Mouse (Mus musculus) kidney, postnatal 0 days (tissue): ENCODE results near the gene Oas1c. TPM values are rescaled to one million over a fixed set of nuclear protein-coding genes. Genes with fewer than 3 reads are reported as not detected.

Source experiments
- ATAC-seq: fragments of 200-750 bp; cut with Nextera tagmentation; replicated peaks from 2 replicates; pipeline ENCODE4 v1.8.0; 2017; ENCODE audit warnings: low read depth, moderate number of reproducible peaks, moderate TSS enrichment, moderate library complexity; ENCODE audit not compliant: low FRiP score
- DNase-seq: peaks from one replicate; pipeline ENCODE4 v3.0.0-alpha.2; 2016; ENCODE audit warnings: low spot score
- H3K27ac ChIP-seq: fragments of 300-500 bp; sonication (generic); 2 replicates; pipeline ENCODE4 v1.5.1; 2014; ENCODE audit warnings: mild to moderate bottlenecking
- H3K27me3 ChIP-seq: fragments of 300-500 bp; sonication (generic); 2 replicates; pipeline ENCODE4 v1.6.1; 2014; ENCODE audit warnings: low read length, mixed read lengths; ENCODE audit not compliant: insufficient read depth
- H3K36me3 ChIP-seq: fragments of 300-500 bp; sonication (generic); 2 replicates; pipeline ENCODE4 v1.6.1; 2014; ENCODE audit warnings: low read length, mixed read lengths; ENCODE audit not compliant: insufficient read depth
- H3K4me1 ChIP-seq: fragments of 300-500 bp; sonication (generic); replicated peaks from 2 replicates; pipeline ENCODE4 v1.6.1; 2014; ENCODE audit warnings: antibody characterized with exemption, low read length, mixed read lengths; ENCODE audit not compliant: insufficient read depth
- H3K4me2 ChIP-seq: fragments of 300-500 bp; sonication (generic); 2 replicates; pipeline ENCODE4 v1.6.1; 2014; ENCODE audit warnings: mild to moderate bottlenecking, low read length, moderate library complexity, mixed read lengths
- H3K4me3 ChIP-seq: fragments of 300-500 bp; sonication (generic); replicated peaks from 2 replicates; pipeline ENCODE4 v1.5.1; 2014; ENCODE audit warnings: low read depth, low read length
- H3K9ac ChIP-seq: fragments of 300-500 bp; sonication (generic); 2 replicates; pipeline ENCODE4 v1.6.1; 2014; ENCODE audit warnings: low read depth, low read length
- H3K9me3 ChIP-seq: fragments of 300-500 bp; sonication (generic); replicated peaks from 2 replicates; pipeline ENCODE4 v1.6.1; 2016; ENCODE audit warnings: low read length, inconsistent platforms, mixed read lengths
- CTCF ChIP-seq: IDR thresholded peaks from 2 replicates; pipeline ENCODE4 v1.5.1; 2016; ENCODE audit warnings: antibody characterized with exemption, low read depth, mild to moderate bottlenecking, moderate library complexity
- WGBS: fragments of 180-500 bp; shearing (Covaris S2); extraction: QIAGEN DNeasy Blood & Tissue Kit; methylation state at CpG from one replicate; pipeline ENCODE4 v1.1.7; 2014; 5-methylcytosine and 5-hydroxymethylcytosine counted together
- microRNA-seq: library from miRNA; unstranded; fragments of <30 nt; microRNA quantifications from one replicate; pipeline ENCODE4, GENCODE M21; 2016
- polyA plus RNA-seq: library from polyadenylated mRNA; unstranded; fragments of >200 nt; fragmentation: Nextera tagmentation; extraction: Ambion mirVana; gene quantifications from 2 replicates; pipeline ENCODE4 v1.2.1, GENCODE M21; 2015

Gene Oas1c
- polyA plus RNA-seq, 1 experiment from 2014 or later = 1.2 TPM

DNA sequence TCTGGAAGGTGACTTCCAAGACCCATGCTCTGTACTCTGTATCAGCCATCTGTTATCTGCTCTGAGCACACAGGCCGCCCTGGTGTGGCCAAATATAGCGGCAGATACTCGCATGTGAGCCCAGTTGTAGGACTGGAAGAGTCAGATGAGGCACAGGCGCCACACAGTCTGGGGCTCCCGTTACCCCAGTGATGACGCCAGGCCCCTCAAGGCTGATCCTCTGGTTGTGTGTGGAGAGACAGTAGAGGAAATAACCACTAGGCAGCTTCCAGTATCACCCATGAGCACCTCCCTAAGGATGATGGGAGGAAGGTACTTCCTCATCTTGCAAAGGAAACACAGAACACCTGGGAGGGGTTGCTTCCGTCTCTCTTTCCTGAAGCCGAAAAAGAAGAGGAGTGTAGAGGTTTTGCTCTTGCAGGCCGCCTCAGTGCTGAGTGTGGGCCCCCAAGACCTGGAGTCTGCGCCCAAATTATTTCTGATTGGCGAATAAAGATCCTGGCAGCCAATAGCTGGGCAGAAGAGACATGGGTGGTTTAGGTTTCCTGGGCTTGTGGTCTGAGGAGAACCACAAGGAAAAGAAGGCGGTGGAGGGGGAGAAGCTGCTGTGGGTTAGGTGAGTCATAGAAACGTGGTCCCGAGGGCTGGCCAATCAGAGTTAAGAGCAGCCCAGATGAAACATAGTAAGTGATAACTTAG is 36.9 kb downstream of the Oas1c start:
- no peak for TF ChIP-seq CTCF
- no peak overlapping the region for H3K27ac ChIP-seq
- H3K27me3 ChIP-seq = no peaks in the 10 kb centered on the region
- ATAC-seq (no peak), DNase-seq (no peak)
- no peak overlapping the region for H3K9ac ChIP-seq
- H3K36me3 ChIP-seq = no peaks in the 10 kb centered on the region
- no peaks in the 10 kb centered on the region for H3K9me3 ChIP-seq
- H3K4me3 ChIP-seq = no peak overlapping the region
- H3K4me2 ChIP-seq = no peak overlapping the region
- H3K4me1 ChIP-seq = no peaks in the 10 kb centered on the region
- WGBS = 77% methylated on average over 14 of the region's 14 CpGs

DNA sequence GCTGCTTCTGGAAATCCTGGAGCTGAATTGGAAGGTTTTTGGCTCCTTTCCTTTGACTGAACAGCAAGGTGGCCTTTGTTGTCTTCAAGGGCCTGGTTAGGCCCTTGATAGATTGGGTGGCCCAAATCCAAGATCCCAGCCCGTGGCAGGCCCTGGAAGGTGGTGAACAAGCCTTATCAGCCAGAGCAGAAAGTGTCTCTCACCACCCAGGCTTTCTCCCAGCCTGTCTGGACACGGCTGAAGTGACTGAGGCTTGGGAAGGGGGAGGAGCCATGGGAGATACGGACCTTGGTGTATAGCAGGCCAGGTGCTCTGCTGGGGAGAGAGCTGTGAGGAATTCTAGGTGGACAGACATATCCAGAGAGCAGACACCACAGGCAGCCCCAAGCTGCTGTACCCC is 42.9 kb downstream of the Oas1c start:
- Histone ChIP-seq H3K4me2 (no peak overlapping the region), H3K4me1 (no peaks in the 10 kb centered on the region), H3K9ac (no peak overlapping the region), H3K27me3 (no peaks in the 10 kb centered on the region), H3K27ac (no peak overlapping the region), H3K9me3 (no peaks in the 10 kb centered on the region), H3K36me3 (no peaks in the 10 kb centered on the region), H3K4me3 (no peak overlapping the region)
- DNase-seq (no peak), ATAC-seq (no peak)
- TF ChIP-seq CTCF = no peak
- WGBS = 58% methylated on average over 3 of the region's 3 CpGs

DNA sequence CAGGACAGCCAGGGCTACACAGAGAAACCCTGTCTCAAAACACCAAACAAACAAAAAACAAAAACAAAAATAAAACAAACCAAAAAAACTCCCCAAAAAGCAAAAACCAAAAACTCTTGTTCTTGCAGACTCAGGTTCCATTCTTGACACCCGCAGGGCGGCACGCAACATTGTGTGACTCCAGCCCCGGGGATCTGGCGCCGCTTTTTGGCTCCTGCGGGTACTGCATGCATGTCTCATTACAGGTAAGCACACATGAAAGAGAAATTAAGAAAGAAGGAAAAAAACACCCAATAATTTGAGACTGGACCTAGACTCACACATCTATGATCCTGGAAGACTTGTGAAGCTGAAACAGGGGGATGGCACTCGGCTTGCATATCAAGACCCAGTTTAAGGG is 47.3 kb downstream of the Oas1c start:
- no peak overlapping the region for H3K4me2 ChIP-seq
- H3K4me3 ChIP-seq = no peak overlapping the region
- 71% methylated on average over 8 of the region's 8 CpGs for WGBS
- DNase-seq (no peak), ATAC-seq (no peak)
- H3K27me3 ChIP-seq = no peaks in the 10 kb centered on the region
- no peaks in the 10 kb centered on the region for H3K36me3 ChIP-seq
- H3K9ac ChIP-seq = no peak overlapping the region
- no peaks in the 10 kb centered on the region for H3K4me1 ChIP-seq
- H3K9me3 ChIP-seq = no peaks in the 10 kb centered on the region
- TF ChIP-seq CTCF = no peak
- no peak overlapping the region for H3K27ac ChIP-seq

DNA sequence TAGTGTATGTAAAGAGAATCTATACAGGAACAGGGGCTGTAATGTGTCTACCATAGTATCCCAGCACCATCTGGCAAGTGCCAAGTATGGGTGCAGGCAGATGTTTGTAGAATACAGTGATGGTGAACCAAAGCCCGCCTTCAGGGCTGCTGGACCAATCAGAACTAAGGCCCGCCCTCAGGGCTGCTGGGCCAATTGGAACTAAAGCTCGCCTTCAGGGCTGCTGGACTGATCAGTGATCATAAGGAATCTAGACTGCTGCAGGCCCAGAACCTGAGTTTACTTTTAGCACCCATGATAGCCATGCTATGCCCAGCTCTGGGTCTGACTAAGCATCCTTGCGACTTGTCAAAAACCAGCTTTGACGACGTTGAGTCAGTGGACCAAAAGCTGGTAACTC is 50.4 kb downstream of the Oas1c start:
- Histone ChIP-seq H3K4me3 (no peak overlapping the region), H3K9ac (no peak overlapping the region), H3K4me1 (no peaks in the 10 kb centered on the region), H3K9me3 (no peaks in the 10 kb centered on the region), H3K27ac (no peak overlapping the region), H3K27me3 (no peaks in the 10 kb centered on the region), H3K4me2 (no peak overlapping the region), H3K36me3 (no peaks in the 10 kb centered on the region)
- TF ChIP-seq CTCF = no peak
- DNase-seq = peak; percentile 16
- WGBS = 24% methylated on average over 6 of the region's 6 CpGs
- no peak for ATAC-seq

DNA sequence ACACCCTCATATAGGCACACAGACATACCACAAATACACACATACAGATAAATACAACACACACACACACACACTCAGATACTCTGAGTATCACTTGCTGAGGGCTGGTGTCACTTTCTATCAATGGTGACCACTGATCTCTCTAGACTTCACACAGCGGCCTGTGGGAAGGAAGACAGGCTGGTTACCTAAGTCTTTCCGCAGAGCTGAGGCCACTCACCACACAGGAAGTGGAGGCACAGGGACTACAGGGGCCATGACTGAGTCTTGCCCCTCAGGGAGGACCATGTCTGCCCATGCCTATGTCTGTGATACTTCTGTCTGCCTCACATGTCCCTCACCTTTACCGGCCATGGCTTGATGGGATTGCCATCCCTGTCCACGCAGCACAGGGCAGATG is 58.1 kb downstream of the Oas1c start:
- Histone ChIP-seq H3K4me1 (no peaks in the 10 kb centered on the region), H3K9me3 (no peaks in the 10 kb centered on the region), H3K4me2 (no peak overlapping the region), H3K27me3 (no peaks in the 10 kb centered on the region), H3K36me3 (no peaks in the 10 kb centered on the region), H3K27ac (no peak overlapping the region), H3K9ac (no peak overlapping the region), H3K4me3 (no peak overlapping the region)
- DNase-seq = no peak
- 86% methylated on average over 4 of the region's 4 CpGs for WGBS
- no peak for TF ChIP-seq CTCF
- no peak for ATAC-seq

DNA sequence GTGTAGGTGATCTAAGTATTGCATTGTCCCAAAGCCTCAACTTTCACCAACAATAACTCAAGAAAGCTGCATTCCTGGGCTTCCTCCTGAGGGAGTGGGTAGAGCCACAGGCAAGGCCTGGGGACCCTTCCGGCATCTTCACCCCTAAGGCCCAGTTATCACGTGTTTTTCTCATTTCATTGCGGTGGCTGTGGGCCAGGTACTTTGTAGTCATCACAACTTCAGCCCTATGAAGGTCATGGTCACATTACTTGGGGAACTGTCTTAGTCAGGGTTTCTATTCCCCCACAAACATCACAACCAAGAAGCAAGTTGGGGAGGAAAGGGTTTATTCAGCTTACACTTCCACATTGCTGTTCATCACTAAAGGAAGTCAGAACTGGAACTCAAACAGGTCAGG is 59.5 kb downstream of the Oas1c start:
- TF ChIP-seq CTCF = no peak
- H3K4me3 ChIP-seq = no peak overlapping the region

DNA sequence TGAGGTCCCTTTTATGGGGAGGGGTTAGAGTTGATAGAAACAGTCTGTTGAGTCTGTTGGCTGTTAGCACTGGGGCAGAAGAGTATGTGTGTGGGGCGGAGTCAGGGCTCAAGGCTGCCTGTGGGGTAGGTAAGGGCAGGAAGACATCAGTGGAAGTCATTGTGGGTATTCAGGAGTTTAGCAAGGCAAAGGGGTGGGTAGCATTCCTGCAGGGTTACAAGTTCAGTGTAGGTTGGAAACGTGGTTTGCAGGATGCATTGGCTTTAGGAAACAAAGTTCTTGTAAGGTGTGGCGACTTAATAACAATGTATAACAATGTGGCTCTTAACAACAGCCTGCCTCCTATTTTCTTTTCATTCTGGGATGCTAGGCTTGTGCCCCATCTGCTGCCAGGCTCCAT is 61.1 kb downstream of the Oas1c start:
- Histone ChIP-seq H3K4me1 (no peaks in the 10 kb centered on the region), H3K36me3 (no peaks in the 10 kb centered on the region), H3K27ac (no peak overlapping the region), H3K27me3 (no peaks in the 10 kb centered on the region), H3K9me3 (no peaks in the 10 kb centered on the region), H3K9ac (no peak overlapping the region), H3K4me3 (no peak overlapping the region), H3K4me2 (no peak overlapping the region)
- no peak for DNase-seq
- WGBS = 74% methylated on average over 3 of the region's 3 CpGs
- no peak for ATAC-seq
- no peak for TF ChIP-seq CTCF

More for the DNA sequence above, 59.5 kb downstream of the Oas1c start:
- DNase-seq (no peak), ATAC-seq (no peak)
- Histone ChIP-seq H3K9me3 (no peaks in the 10 kb centered on the region), H3K4me2 (no peak overlapping the region), H3K27me3 (no peaks in the 10 kb centered on the region), H3K4me1 (no peaks in the 10 kb centered on the region), H3K36me3 (no peaks in the 10 kb centered on the region), H3K27ac (no peak overlapping the region), H3K9ac (no peak overlapping the region)
- 71% methylated on average over 3 of the region's 3 CpGs for WGBS

Small RNAs within 50 kb of the gene (microRNA-seq; reads per million reads assigned to microRNA genes)
- gene Gm22907 = not detected

Other genes with a start within 250 kb of the Oas1c start
- gene Tpcn1, start 223.8 kb downstream of the Oas1c start, polyA plus RNA-seq = 34.6 and 35.4 TPM in 2 replicates
- 1.1 and 1.4 TPM in 2 replicates for gene Iqcd, start 223.5 kb downstream of the Oas1c start, polyA plus RNA-seq
- 14.3 and 16.3 TPM in 2 replicates for gene Rita1, start 199.9 kb downstream of the Oas1c start, polyA plus RNA-seq
- 34.8 and 38.6 TPM in 2 replicates for gene Ddx54, start 199.8 kb downstream of the Oas1c start, polyA plus RNA-seq
- gene Cfap73, start 178.3 kb downstream of the Oas1c start, polyA plus RNA-seq = not detected in 2 replicates
- 0.36 and 0.39 TPM in 2 replicates for gene Rasal1, start 163.7 kb downstream of the Oas1c start, polyA plus RNA-seq
- 3.6 and 5.5 TPM in 2 replicates for gene Dtx1, start 100.6 kb downstream of the Oas1c start, polyA plus RNA-seq
- 0.64 and 0.87 TPM in 2 replicates for gene Oas2, start 62.7 kb downstream of the Oas1c start, polyA plus RNA-seq
- gene Oas3, start 34.9 kb downstream of the Oas1c start, polyA plus RNA-seq = 0.13 and 0.21 TPM in 2 replicates
- not detected in 2 replicates for gene Oas1e, start 17.0 kb downstream of the Oas1c start, polyA plus RNA-seq
- 0.12 and 0.27 TPM in 2 replicates for gene Oas1f, start 34.9 kb upstream of the Oas1c start, polyA plus RNA-seq
- 0.07 TPM in 1 of 2 replicates, not detected in the other for gene Oas1h, start 48.9 kb upstream of the Oas1c start, polyA plus RNA-seq
- gene Oas1g, start 75.1 kb upstream of the Oas1c start, polyA plus RNA-seq = 1.6 and 1.8 TPM in 2 replicates
- gene Oas1a, start 95.0 kb upstream of the Oas1c start, polyA plus RNA-seq = 5.4 and 7.9 TPM in 2 replicates
- gene Oas1d, start 102.0 kb upstream of the Oas1c start, polyA plus RNA-seq = not detected in 2 replicates
- gene Rph3a, start 197.6 kb upstream of the Oas1c start, polyA plus RNA-seq = 0.22 and 0.28 TPM in 2 replicates